Mouse (Mus musculus): ENCODE results near the gene Khdc4.

Khdc4 gene

DNA sequence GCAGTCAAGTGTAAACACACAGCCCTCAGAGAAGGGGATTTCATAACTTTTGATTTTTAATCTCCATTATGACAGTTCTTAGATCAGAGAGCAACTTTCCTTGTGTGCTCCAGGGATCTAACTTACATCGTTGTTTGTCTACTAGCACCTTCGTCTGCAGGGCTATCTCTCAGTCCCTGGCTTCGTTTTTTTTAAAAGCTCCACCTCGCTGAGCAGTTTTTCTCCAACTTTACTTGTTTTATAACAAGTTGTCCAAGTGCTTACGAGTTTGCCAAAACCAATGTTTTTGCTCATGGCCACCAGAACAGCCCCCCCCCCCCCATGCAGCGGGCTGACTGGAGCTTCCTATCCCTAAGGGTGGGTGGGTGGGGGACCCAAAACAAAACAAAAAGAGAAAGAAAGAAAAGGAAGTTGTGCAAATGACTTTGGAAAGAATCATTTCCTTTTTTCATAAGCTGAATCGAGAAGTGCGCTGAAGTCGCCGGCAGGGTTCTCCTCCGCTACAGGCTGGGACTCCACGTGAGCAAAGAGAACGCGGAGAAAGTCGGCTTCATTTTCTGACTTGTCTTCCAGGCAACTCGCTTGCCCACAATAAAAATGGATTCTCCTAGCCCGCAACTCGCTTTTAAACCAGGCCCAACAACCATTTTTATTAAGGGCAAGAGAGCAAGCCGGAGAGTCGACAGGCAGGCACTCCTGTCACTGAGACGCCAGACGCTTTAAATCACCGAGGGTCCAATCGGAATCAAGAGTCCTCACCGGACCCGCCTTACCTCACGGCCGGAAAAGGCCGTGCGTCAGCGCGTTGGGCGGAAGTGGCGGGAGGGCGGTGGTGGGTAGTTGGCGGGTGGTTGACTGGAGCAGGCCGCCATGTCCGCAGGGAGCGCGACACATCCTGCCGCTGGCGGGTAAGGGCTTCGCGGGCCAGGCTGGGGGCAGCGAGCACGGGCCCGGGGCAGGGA is at the start of gene Khdc4:
Gene Khdc4 (plus strand): TSS at position 824 of the 962 bp plus-strand sequence.
- no peak for TF ChIP-seq GATA4 (IDR thresholded peaks at IDR 0.05; ENCODE audit: insufficient replicate concordance, low read length)

DNA sequence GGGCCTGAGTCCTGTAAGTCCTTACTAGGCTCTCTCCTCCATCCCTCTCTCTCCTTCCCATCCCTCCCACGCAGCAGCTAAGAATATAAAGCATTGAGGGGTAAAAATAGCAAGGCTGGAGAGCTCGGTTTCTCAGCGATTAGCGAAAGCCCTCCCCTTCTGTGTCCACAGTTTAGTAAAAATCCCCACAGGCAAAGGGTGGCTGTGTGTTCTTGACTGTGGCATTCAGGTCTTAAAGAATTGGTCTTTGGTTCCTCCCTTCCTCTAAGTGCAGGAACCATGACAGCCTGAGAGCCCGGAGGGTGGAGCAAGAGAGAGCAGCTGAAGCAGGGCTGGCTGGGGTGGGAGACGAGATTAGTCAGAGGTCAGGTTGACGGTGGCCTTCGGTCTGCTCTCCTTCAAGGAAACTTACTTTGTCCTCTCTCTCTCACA is 49.0 kb upstream of the Khdc4 start:
- no peak for TF ChIP-seq GATA4 (IDR thresholded peaks at IDR 0.05; ENCODE audit: insufficient replicate concordance, low read length)

DNA sequence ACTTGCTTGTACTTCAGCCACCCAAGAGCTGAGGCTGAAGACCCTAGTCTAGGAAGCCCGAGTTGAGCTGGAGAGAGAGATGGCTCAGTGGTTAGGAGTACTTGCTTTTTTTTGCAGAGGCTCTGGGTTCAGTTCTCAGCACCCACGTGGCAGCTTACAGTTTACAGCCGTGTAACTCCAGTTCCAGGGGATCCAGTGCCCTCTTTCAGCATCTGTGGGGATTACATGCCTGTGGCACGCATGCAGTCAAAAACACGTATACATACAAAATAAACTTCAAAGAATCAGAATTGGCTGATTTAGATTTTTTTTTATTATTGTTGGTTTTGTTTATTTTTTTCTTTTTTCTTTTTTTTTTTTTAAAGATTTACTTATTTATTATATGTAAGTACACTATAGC is 48.5 kb upstream of the Khdc4 start:
- TF ChIP-seq GATA4 (IDR thresholded peaks at IDR 0.05; ENCODE audit: insufficient replicate concordance, low read length): no peak

DNA sequence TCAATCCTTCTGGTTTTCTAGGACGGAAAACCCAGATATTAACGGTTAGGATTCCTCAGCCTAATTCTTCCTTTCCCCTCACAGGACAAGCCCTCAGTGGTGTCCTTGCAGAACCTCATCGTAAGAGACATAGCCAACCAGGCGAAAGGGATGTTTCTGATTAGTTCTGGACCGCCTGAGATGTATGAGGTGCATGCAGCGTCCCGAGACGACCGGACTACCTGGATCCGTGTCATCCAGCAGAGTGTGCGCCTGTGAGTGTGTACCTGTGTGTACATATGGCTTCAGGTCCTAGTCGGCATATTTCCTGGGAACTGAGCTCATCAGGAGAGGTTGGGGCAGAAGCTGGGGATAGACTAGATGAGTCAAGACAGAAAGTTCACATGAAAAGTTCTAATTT is 46.4 kb upstream of the Khdc4 start:
- no peak for TF ChIP-seq GATA4 (IDR thresholded peaks at IDR 0.05; ENCODE audit: insufficient replicate concordance, low read length)

DNA sequence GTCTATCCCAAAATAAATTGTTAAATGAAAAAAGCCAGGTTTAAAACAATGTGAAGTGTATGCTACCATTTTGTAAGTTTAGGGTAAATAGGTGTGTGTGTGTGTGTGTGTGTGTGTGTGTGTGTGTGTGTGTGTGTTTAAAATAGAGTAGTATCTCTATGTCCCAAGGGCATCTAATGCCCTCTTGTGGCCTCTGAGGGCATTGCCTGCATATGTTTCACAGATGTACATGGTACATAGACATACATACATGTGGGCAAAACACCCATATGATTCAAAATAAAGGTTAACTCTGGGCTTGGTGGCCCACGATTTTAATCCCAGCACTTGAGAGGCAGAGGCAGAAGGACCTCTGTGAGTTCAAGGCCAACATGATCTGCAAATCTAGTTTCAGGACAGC is 44.9 kb upstream of the Khdc4 start:
- TF ChIP-seq GATA4 (IDR thresholded peaks at IDR 0.05; ENCODE audit: insufficient replicate concordance, low read length): no peak

DNA sequence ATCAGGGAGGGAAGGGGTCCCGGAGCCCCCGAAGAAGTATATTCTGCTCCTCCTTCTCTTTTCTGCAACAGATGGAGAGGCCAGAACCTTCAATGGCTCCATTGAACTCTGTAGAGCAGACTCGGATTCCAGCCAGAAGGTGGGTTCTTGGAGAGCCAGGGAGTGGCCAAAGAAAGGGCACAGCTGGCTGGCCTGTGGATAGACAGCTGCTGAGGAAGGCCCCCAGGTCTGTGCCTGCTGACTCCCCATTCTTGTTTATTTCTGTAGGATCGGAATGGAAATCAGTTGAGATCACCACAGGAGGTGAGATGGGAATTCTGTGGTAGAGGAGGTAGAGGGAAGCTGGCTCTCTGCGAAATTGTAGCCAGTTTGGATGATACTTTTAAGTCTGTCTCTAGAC is 42.5 kb upstream of the Khdc4 start:
- no peak for TF ChIP-seq GATA4 (IDR thresholded peaks at IDR 0.05; ENCODE audit: insufficient replicate concordance, low read length)

DNA sequence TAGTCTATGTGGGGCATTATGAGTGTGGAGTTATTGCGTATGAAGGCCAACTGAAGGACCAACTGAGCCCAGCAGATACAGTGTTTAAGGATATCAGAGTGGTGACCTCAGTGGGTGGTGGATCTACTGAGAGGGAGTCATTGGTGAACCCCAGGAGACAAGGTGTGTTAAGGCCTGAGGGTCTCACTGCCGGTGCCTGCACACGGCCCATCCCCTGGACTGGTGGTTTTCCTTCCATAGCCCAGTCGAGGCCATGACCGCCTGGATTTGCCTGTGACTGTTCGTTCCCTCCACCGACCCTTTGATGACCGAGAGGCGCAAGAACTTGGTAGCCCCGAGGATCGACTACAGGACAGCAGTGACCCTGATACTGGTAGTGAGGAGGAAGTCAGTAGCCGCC is 39.7 kb upstream of the Khdc4 start:
- no peak for TF ChIP-seq GATA4 (IDR thresholded peaks at IDR 0.05; ENCODE audit: insufficient replicate concordance, low read length)

DNA sequence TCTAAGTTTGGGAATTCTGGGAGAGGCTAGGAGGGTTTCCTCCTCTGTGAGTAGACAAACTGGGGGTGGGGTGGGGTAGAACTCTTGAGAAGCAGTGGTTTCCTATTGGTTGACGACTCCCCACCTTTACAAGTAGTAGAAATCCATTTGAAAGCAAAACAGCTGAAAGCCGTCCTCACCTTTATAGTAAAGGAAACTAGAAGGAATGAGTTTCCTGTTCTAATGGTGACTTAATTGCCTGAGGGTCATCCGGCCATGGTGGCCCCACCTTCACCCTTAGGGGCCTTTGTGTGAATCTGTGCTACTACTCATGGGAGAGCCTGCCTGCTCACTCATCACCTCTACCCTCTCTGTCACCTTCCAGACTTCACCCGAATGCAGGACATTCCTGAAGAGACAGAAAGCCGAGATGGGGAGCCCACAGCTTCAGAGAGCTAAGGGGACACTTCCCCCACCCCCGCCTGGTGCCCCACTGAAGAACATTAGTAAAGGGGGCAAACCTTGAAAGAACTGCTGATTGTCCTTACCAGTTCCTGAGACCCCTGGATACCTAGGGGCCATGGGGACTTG is 39.1 kb upstream of the Khdc4 start:
- no peak for TF ChIP-seq GATA4 (IDR thresholded peaks at IDR 0.05; ENCODE audit: insufficient replicate concordance, low read length)

DNA sequence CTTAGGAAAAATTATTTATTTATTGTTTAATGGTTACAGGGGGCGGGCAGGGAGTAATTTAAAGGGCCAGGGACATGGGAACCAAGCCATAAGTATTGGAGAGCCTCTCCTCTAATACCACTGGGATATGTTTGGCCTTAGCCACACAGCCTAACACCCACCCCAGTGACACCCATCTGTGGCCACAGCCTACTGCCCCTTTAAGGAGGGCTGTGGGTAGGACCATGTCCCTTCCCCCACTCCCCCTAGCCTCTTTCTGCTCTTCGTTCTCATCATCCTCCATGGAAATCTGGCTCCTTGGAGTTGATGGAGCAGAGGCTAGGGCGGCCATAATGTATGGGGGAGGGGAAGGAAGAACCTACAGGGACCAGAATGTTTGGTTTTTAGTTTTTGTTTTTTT is 38.5 kb upstream of the Khdc4 start:
- no peak for TF ChIP-seq GATA4 (IDR thresholded peaks at IDR 0.05; ENCODE audit: insufficient replicate concordance, low read length)

DNA sequence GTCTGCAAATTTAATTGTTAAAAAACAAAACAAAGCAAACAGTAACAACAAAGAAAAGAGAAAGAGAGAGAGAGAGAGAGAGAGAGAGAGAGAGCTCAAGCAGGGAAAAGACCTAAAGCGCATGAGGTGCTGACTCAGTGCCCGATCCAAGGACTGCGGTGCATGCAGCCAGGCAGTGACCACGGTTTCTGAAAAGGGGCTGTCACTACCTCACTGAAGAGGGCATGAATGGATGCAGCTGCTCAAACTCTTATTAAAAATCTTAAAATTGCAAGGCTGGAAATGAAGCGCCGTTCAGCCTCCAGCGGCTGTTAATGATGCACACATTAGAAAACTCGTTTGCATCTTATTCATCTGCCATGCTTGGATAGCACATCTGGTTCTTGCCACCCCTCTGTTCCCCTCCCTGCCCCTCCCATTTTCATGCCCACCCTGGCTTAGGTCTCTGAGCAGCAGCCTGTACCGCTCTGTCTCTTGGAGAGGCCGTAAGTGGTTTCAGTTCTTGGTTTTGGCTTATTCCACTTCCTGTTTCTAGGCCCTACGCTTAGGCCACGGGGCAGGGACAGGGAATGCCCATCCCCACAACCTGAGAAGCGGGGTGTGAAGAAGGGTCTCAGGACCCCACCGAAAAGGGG is 37.7 kb upstream of the Khdc4 start:
- no peak for TF ChIP-seq GATA4 (IDR thresholded peaks at IDR 0.05; ENCODE audit: insufficient replicate concordance, low read length)

DNA sequence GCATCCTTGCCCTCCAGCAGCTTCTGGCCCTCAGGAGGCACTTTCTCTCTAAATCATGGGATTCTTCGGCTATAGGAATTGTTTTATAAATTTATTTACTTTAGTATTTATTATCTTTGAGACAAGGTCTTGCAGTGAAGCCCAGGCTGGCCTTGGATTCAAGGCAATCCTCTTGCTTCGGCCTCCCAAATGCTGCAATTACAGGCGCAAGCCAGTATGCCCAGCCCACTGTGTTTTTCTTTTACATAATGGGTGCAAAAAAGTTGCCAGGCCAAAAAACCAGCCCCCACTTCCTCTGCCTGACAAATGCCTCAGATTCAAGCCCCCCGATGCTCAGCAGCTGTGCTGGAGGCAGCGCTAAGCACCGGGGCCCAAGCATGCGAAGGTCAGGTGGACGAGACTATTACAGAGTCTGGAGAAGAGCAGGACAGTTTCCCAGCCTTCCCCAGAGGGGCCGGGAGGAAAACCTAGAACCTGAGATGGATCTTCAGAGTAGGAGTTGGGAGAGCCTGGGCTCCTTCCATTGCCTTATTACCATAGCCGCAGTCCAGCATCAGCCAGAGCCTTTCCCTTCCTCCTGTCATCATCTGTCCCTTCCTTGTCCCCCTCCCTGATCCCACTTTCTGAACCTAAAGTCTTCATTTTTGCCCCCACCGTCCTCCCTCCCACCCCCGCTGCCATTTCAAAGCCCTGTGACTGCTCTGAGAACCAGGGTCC is 37.0 kb upstream of the Khdc4 start:
- no peak for TF ChIP-seq GATA4 (IDR thresholded peaks at IDR 0.05; ENCODE audit: insufficient replicate concordance, low read length)

DNA sequence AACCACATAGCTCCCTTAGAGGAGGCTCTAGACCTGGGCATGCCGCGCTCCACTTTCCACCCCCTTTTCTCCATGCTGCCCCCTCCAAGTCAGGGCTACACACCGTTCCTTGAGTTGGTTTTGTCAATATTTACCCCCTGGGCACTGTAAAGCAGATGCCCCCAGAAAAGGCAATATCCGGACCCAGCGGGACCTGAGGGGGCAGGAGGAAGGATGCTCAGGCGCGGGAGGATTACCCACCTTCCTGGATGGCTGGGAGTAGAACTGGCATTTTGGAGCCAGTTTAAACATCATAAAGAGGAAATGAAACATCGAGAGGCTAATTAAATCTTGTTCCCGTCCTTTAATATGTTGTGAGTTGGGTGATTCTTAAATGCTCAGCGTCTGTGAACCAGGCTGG is 36.4 kb upstream of the Khdc4 start:
- TF ChIP-seq GATA4 (IDR thresholded peaks at IDR 0.05; ENCODE audit: insufficient replicate concordance, low read length): no peak

DNA sequence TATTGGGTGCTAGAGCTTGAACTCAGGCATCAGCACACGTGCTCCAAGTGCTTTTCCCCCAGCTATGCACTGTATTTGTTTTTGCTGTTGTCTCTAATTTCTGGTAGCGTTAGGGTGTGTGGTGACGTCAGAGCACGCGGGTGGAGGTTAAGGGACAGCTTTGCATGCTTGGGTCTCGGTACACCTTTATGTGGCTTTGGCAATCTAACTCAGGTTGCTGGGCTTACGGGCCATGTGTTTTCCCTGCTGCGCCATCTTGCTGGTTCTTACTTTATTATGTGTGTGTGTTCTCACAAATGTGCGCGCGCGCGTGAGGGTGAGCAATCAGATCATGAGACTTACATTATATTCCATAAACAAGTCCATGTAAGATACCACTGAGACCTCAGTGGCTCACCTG is 35.6 kb upstream of the Khdc4 start:
- no peak for TF ChIP-seq GATA4 (IDR thresholded peaks at IDR 0.05; ENCODE audit: insufficient replicate concordance, low read length)

DNA sequence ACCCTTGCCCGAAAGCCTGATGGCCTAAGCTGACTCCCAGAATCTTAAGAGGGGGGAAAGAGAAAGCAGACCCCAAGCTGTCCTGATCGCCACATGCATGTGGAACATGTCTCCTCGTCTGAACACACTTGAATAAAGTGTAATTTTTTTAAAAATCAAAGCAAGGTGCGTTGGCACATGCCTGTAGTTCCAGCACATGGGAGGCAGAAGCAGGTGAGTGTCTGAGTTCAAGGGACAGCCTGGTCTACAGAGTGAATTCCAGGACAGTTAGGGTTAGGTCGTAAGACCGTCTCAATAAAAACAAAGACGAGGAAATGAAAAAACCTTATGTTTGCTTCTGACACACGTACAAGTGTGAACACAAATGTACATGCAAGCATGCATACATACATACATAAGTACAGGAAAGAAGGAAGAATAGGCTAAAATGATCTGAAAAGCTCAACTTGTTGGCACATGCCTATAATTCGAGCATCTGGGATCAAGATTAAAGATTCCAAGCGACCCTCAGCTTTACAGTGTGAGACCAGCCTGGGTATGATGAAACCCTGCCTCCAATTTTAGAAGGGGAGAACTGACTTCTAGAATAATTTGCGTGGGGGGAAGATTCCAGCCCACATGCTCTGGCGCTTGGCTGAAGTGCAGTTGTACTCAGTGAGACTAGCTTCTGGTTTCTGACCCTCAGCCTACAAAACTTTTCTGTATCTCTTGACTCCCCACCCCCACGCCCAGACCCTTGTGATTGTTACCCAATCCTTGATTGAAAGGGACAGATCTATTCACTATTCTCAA is 34.7 kb upstream of the Khdc4 start:
- no peak for TF ChIP-seq GATA4 (IDR thresholded peaks at IDR 0.05; ENCODE audit: insufficient replicate concordance, low read length)

Data from liver, adult (tissue).